Mouse (Mus musculus): ENCODE measurements at regions not wholly inside any gene's neighbourhood (a gene's known extent, or its start where the extent isn't known, plus 50 kb on each side); places are given as distances from the start of the nearest gene placed in this dataset.

- TF ChIP-seq CTCF (IDR thresholded peaks at IDR 0.05; ENCODE audit: borderline replicate concordance, insufficient read depth, low read depth, low read length) (no peak), POLR2A (IDR thresholded peaks at IDR 0.05; ENCODE audit: borderline replicate concordance, insufficient read depth, low read length) (no peak)
Measured at GRCm38 (mm10) chr16:30130113-30130471, 65.9 kb downstream of the Hes1 start.
